Mouse (Mus musculus) adrenal gland, postnatal 10 days (tissue): ENCODE measurements around the gene Slc36a3. TPM values are rescaled to one million over a fixed set of nuclear protein-coding genes. Genes with fewer than 3 reads are reported as not detected.

ENCODE experiments used
- DNase-seq: peaks from one replicate; pipeline ENCODE4 v3.0.0; 2021; ENCODE audit warnings: mixed read lengths
- long read RNA-seq, 2 experiments: library from polyadenylated mRNA; stranded (forward); transcript quantifications; one replicate each; pipeline ENCODE4 v2.0.0; 2021
- total RNA-seq, 2 experiments: library from RNA; stranded (reverse); gene quantifications; 2 replicates each; pipeline ENCODE4 v1.2.3; 2021

Gene Slc36a3
- total RNA-seq, result not detected
- long read RNA-seq, experiment 1, result 0 reads
- long read RNA-seq, experiment 2, result 0 reads

GRCm38 (mm10) chr11:55151608-55152007 lies at the start of gene Slc36a3:
Gene Slc36a3 (minus strand): TSS chr11:55151708.
- no peak for DNase-seq

GRCm38 (mm10) chr11:55197740-55198510 lies 46.4 kb upstream of the Slc36a3 start:
- no peak for DNase-seq

- DNase-seq, result no peak
These were observed 45.6 kb upstream of the Slc36a3 start for GRCm38 (mm10) chr11:55197086-55197485.

- DNase-seq, result no peak
These were observed 38.7 kb upstream of the Slc36a3 start for GRCm38 (mm10) chr11:55190216-55190615.

- DNase-seq, result no peak
These were observed 36.3 kb upstream of the Slc36a3 start for GRCm38 (mm10) chr11:55187777-55188176.

GRCm38 (mm10) chr11:55187292-55187691 lies 35.8 kb upstream of the Slc36a3 start:
- no peak for DNase-seq

GRCm38 (mm10) chr11:55184733-55185291 lies 33.3 kb upstream of the Slc36a3 start, which contains the start of gene Slc36a2:
Gene Slc36a2 (minus strand): TSS chr11:55185077.
- DNase-seq, result peak; percentile 71

GRCm38 (mm10) chr11:55184246-55184645 lies 32.7 kb upstream of the Slc36a3 start:
- DNase-seq, result no peak

- peak; percentile 58 for DNase-seq
These were observed 31.6 kb upstream of the Slc36a3 start for GRCm38 (mm10) chr11:55183124-55183523.

GRCm38 (mm10) chr11:55179856-55180255 lies 28.3 kb upstream of the Slc36a3 start:
- no peak for DNase-seq

GRCm38 (mm10) chr11:55178830-55179229 lies 27.3 kb upstream of the Slc36a3 start:
- DNase-seq, result peak; percentile 34

GRCm38 (mm10) chr11:55170501-55170900 lies 19.0 kb upstream of the Slc36a3 start:
- DNase-seq, result peak; percentile 34

GRCm38 (mm10) chr11:55168914-55169313 lies 17.4 kb upstream of the Slc36a3 start:
- no peak for DNase-seq

- no peak for DNase-seq
These were observed 17.0 kb upstream of the Slc36a3 start for GRCm38 (mm10) chr11:55168504-55168903.

- no peak for DNase-seq
These were observed 14.2 kb upstream of the Slc36a3 start for GRCm38 (mm10) chr11:55165748-55166147.

- peak; percentile 71 for DNase-seq
These were observed 13.2 kb upstream of the Slc36a3 start for GRCm38 (mm10) chr11:55164723-55165122.

- peak; percentile 77 for DNase-seq
These were observed 11.2 kb upstream of the Slc36a3 start for GRCm38 (mm10) chr11:55162670-55163069.

GRCm38 (mm10) chr11:55158785-55159359 lies 7.4 kb upstream of the Slc36a3 start:
- DNase-seq, result peak; percentile 89

- DNase-seq, result no peak
These were observed 3.5 kb upstream of the Slc36a3 start for GRCm38 (mm10) chr11:55155070-55155421.

- DNase-seq, result no peak
These were observed 3.0 kb upstream of the Slc36a3 start for GRCm38 (mm10) chr11:55154398-55155069.

- DNase-seq, result no peak
These were observed 3.0 kb downstream of the Slc36a3 start for GRCm38 (mm10) chr11:55148461-55148860.

GRCm38 (mm10) chr11:55147423-55147822 lies 4.1 kb downstream of the Slc36a3 start:
- no peak for DNase-seq

- DNase-seq, result no peak
These were observed 4.7 kb downstream of the Slc36a3 start for GRCm38 (mm10) chr11:55146855-55147254.
